Mouse (Mus musculus) layer of hippocampus, adult 11-12 months (tissue): ENCODE data around the gene Steap4.
A peak's percentile ranks its signal among the peaks of the same experiment; 100 is the strongest.
"Not testable (repeated sequence)": the region's sequence is repeated elsewhere in the genome, so short reads cannot be mapped to it uniquely, and the experiment has no call there.

Experiments
- DNase-seq: peaks from one replicate; pipeline ENCODE4 v3.0.0; 2022; ENCODE audit warnings: low spot score

Steap4 gene

GRCm38 (mm10) chr5:7960176-7960575 is at the start of gene Steap4:
TSS of gene Steap4 (plus strand) at chr5:7960457.
- DNase-seq: no peak

DNA sequence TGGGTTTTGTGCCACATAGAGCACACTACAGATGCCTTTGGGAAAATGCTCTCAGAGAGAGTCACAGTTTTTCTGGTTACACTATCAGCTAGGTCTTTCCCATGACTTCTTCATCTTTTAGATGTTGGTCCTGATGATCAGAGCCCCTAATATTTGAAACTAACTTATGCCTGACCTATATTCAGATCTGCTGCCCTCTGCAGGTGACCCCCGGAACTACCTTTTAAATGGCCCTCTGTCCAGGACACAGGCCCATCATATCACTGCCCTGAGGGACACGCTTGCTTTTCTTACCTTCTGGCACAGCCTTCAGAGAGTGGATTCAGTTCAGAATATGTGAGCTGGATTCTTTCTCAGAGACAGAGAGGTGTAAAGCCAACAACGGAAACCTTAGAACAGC is 48.3 kb upstream of the Steap4 start:
- DNase-seq: no peak

DNA sequence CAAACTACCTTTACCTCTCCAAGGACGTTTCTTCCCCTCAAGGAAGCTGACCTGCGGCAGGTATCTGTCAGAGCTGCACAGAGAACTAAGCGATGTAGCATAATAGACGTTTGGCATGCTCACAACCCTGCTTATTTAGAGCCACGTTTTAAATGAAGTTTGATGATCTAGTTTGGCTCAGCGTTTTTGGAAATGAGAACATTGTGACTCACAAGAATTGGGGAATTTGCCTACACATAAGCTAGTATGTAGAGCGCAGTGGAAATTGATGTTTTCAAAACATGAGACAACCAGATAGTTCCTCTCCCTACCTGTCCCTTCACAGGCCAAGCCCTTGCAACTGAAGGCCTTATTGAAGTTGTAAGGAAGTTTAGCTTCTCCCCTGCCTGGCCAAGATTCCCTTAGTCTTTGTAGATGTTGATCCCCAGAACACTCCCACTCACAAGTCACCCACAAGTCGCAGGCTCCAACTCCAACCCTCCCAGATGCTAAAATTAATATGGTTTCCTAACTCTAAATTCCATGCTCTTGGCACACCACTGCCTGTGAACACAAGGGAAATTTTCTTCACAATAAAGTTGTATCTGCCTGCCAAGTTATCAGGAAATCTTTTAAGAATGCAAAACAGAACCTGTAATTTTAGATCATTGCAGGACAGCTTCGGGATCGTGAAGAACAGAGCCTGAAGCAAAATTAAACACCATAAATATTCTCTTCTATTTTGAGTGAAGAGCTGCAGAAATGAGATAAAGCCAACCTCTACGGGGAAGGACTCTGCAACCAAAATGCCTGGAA is 42.6 kb upstream of the Steap4 start:
- DNase-seq: peak; percentile 13

DNA sequence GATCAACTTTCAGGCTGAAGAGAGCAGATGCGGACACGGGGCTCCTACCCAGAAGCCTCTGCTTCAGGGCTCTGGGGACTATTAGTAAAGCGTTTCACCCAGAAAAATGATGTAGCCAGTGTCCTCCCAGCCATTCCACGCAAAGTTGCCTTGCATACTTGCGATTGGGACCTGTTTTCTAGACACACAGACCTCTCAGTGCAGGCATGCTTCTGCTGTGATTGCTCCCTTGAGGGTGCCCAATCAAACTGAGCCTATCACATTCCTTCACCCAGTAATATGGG is 42.0 kb upstream of the Steap4 start:
- no peak for DNase-seq

GRCm38 (mm10) chr5:7919681-7920080 is 40.6 kb upstream of the Steap4 start:
- no peak for DNase-seq

DNA sequence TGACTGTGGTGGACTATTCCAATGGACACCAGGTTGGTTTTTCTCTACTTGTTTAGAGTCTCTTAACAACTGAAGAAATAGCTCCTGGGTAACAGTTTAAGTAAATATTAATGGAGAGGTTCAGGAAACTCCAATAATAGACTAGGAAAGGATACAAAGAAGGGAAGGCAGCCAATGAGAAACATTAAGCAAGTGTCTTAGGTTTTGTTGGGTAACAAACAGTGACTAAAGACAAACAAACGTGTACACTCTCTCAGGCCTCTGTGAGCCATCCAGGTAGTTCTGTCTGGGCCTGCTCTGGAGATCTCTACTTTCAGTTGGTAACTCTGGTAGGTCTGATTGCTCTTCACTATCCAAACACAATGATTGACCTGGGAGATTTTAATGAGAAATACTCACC is 37.5 kb upstream of the Steap4 start:
- DNase-seq: no peak

GRCm38 (mm10) chr5:7923666-7924065 is 36.6 kb upstream of the Steap4 start:
- DNase-seq: no peak

- no peak for DNase-seq
Observed at GRCm38 (mm10) chr5:7932234-7933221, 27.7 kb upstream of the Steap4 start.

GRCm38 (mm10) chr5:7933495-7933894 is 26.8 kb upstream of the Steap4 start:
- not testable (repeated sequence) for DNase-seq

DNA sequence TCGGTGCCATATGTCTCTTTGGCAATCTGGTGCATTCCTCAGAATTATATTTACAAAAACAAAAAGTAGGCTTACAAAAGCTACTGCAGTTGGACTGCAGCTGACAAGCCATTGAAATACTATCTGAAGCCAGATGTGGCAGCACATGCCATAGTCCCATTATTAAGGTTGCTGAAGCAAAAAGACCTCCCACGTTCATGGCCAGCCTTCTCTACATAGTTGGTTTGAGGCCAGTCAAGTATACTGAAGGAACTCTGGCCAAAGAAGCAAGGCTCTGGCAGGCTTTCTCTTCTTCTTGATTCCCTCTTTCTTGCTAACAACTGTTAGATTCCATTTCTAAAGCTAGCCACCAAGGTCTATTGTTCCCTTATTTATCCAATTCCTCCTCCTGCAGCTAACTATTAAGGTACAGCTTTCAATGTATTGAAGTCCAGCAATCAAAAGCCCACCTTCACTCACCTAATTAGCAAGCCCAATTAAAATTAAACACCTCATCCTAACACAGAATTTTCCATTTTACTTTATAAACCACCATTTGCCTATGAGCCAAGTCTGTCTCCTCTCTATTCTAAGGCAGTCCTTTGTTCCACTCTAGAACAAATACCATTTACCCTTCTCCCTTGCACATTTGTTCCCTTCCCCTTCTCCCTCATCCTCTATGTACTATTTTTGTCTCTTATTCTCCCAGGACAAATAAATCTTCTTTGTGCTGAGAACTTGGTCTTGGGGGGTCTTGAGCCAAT is 26.2 kb upstream of the Steap4 start:
- DNase-seq: no peak

- no peak for DNase-seq
Observed at GRCm38 (mm10) chr5:7954838-7955237, 5.4 kb upstream of the Steap4 start.

- DNase-seq: no peak
Observed at GRCm38 (mm10) chr5:7955371-7955966, 4.8 kb upstream of the Steap4 start.

DNA sequence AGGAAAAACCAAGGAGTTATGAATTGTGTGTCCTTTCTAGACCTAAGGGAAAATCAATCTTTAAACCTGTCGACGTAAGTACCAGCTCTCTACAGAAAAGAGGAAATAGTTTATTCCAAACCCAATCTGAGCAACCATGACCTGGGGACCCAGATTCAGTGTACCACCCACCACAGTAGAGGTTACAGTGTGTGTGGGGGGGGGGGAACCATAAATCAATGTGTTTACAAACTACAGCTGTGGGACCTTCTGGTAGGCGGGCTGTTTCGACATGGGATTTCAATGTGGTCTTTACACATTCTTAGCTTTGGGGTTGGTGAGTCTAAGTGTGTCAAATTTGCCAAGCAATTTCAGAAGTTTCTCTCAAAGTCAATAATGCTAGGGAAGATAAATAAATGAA is 2.2 kb upstream of the Steap4 start:
- DNase-seq: no peak

DNA sequence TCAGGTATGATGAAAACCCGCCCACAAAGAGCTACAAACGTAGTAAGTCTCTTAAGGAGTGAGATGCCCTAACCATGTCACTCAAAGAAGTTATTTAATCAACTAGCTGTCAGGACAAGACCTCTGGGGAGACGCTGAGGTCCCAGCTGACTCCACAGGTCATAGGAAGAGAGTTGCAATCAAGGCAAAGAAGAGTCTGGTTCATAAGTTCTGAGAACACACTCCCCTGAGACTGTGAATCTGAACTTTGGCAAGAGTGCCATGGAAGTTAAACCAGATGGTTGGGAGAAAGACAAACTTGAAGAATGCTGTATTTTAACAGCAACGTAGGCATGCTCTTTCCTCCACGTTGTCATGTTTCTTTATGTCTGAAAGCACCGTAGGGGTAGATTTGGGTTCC is 971 bp upstream of the Steap4 start:
- no peak for DNase-seq

DNA sequence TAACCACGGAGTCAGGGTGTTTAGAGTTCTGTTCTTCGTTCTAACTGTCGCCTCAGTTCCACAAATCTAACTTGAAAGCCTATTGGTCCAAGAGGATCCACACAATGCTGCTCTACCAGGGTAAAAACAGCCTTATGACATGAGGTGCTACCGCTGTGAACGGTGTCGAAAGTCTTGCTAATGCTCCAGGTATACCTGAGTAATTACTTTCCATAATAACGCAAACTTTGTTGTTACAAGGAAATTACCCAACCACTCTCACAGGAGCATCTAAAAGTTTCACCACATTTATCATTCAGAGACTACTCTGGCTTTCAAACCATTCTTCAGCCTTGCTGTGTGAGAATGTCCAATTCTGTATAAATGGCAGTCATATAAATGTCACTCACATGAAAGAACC is 856 bp downstream of the Steap4 start:
- no peak for DNase-seq

DNA sequence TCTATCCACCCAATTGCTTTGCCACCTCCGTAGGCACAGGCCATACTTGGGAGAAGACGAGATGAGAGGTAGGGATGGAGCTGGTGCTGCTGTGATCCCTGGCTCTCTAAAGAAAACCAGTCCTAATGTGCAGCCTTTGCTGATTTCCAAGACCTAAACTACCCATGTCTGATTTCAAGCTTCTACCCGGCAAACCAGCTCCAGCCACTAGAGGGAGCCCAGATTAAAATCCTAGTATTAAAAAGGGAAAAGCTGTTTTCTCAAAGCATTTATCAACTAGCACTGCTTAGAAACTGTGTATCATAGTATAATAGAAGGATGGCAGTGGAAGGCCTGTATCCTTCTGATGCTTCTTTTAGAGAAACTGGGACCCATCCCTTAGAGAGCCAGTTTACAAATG is 5.0 kb downstream of the Steap4 start:
- DNase-seq: peak; percentile 73

DNA sequence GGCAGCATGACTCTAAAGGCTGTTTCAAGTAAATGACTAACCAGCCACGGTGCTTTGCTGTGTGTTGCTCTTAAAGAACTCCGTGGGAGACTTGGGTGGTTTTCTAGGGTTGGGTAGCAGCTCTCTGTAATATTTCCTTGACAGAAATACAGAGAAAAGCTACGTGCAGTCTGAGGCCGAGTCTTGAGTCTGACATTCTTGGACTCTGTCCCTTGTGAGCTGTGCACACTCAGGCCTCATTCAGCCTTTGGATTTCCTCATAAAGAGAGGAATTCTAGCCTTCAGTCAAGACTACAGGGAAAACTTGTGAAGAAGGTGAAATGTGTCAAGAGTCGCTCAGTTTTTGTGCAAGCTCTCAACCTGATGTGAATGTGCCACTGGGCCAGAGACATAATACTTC is 7.9 kb downstream of the Steap4 start:
- no peak for DNase-seq

DNA sequence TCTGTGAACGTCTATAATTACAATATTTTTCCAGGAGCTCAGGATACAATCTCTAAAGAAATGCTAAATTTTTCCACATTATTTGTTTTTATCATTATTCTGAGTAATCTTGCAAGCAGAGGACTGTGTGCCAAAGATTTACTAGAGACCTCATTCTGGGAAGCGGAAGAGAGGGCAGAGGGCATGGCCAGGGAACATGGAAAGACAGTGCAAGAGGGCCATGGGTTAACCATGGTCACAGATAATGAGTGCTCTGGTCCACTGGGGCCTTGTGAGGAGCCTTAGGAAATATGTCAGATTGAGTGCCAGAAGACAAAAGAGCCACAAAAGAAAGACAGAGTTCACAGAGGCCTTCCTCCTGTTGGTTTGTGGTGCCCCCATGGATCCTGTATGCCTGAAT is 12.0 kb downstream of the Steap4 start:
- DNase-seq: no peak

- no peak for DNase-seq
Observed at GRCm38 (mm10) chr5:7974522-7975197, 14.4 kb downstream of the Steap4 start.

- no peak for DNase-seq
Observed at GRCm38 (mm10) chr5:7980586-7980985, 20.3 kb downstream of the Steap4 start.

DNA sequence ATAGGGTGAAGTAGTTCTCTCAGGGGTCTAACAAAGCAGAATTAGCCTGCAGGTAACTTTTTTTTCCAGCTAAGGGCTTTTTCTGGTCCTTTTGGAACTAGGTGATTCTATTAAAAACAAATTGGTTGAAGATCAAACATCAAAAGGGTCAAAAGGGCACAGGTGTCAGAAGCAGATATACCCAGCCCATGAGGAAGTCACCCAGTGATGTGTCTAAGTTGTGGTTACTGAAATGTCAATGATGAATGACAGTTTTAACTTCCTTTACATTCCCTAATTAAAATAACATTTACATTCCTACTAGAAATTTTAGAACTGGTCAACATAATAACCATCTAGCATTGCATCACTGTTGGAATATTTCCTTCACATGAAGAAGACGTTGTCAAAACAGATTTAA is 27.7 kb downstream of the Steap4 start:
- DNase-seq: no peak

- no peak for DNase-seq
Observed at GRCm38 (mm10) chr5:7988415-7988814, 28.2 kb downstream of the Steap4 start.
